Mouse (Mus musculus) adrenal gland, postnatal 25 days (tissue): ENCODE measurements around the gene Aire. TPM values are rescaled to one million over a fixed set of nuclear protein-coding genes. Genes with fewer than 3 reads are reported as not detected.
A peak's percentile ranks its signal among the peaks of the same experiment; 100 is the strongest.

Experiments used
- DNase-seq: peaks from one replicate; pipeline ENCODE4 v3.0.0; 2021; ENCODE audit warnings: mixed read lengths
- total RNA-seq: library from RNA; stranded (reverse); gene quantifications from 2 replicates; pipeline ENCODE4 v1.2.3, GENCODE M21; 2021

Aire gene
- total RNA-seq, 1 experiment from 2014 or later, result not detected

DNA sequence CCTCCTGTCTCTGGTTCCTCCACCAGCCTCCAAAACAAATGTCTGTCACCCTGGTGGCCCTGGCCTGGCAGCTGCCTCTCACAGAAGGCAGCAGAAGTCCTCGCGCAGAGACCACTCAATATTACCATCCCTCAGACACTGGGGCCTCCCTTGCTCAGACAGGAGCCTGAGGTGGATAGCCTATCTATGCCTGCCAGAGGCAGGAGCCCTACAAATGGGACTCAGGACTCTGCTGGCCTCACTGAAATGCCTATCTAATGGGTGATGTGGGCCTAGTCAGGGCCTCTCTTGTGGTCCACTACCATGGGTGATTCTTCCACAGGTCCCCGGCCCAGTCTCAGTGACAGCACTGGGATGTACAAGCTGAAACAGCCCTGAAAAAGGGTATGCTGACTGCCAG, 35.2 kb downstream of the Aire start:
- DNase-seq, result no peak

DNA sequence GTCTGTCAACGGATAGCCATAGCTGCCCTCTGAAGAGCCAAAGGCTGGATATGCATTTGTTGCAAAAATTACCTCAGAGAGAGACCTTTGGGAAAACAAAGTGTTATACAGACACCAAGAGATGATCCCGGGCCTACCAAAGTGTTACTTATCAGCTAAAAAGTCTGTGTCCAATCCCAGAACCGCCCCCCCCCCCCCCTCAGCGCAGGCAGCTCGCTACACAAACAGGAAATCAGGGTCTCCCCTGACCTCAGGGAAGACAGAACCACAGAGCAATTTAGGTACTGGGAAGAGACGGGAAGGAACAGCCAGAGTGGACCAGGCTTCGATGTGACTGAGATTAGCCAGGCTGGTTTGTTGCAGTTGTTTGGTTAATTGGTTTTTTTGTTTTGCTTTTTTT, 36.2 kb downstream of the Aire start:
- no peak for DNase-seq

DNA sequence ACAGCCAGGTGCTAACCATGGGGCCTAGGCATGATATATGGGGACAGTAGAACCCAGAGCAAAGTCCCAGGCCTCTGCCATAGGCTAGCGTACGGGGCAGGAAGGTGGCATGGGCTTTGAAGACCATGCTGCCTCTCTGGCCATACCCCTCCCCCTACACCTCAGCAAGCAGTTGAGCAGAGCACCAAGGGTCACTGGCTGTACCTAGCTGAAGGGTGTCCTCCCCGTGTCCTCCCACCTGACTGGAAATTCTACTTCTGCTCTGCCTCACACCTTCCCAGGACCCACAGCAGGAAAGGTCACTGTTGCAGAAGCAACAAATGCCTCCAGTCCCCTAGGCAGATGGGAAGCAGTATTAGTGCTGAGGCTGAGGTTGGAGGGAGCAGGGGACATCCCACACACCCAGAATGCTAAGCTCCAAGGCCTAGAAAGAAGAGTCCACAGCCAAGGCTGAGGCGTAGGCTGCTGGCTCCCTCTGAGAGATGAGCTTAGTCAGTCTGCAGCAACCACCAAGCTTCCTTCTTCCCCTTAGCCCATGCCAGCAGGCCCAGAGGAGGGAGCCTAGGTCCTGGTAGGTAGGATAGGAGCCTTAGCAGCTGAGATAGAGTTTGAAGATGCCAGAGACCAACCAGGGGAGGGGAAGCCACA, 37.5 kb downstream of the Aire start:
- DNase-seq, result no peak

DNA sequence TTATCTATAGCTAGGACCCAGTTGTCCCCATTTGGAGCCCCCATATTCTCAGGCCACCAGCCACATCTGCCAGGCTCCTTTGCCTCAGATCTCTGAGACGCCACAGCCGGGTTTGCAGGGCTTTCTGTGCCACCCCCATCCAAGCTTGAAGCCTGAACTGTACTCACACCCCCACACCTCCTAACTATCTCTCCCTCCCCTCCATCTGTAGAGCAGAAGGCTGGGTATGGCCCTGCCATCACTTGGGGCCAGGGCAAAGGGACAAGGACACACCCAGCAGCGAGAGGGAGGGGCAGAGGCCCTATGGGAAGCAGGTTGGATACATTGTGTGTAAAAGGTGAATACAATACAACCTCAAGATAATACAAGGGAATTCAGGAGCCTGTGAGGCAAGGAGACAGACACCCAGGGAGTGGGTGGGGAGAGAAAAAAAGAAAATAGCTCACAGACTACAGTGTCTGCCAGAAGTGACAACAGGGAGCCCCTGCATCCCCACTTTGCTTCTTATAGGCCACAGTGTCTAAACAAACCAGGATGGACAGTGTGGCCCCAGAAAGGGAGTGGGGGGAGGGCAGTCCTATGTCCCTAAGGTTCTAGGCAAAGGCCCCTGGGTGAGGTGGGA, 38.8 kb downstream of the Aire start:
- no peak for DNase-seq

DNA sequence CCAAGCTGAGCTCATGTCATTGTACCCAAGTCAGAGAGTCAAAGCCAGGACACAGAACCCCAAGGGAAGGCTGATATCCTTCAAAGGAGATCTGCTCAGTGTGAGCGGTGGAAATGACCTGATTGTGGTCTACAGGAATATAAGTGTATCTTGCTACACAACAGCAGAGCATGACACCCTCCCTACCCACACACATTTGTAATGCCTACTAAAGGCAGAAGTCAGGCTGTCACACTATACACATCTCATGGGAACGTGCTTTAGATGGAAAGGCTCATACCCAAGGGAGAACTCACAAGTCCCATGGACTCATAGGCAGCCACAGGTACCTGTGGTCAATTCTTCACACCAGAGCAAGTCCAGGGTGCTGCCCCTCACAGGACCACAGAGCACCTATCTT, 41.1 kb downstream of the Aire start:
- no peak for DNase-seq

DNA sequence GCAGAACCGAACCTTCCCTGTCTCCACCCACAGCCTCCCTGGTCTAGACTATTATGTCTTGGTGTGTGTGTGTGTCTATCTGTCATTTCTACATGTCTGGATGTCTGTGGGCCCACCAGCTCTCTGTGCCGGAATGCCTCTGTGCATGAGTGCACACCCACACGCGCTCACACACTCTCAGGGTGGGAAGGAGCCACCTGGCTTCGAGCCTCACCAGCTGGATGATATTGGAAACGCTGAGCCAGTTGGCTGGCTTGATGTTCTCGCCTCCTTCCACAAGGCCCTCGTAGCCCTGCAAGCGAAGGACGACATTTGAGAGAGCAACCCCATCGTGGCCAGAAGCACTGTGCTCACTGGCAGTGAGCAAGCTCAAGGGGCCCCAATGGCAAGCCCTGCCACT, 41.6 kb downstream of the Aire start:
- DNase-seq, result no peak

DNA sequence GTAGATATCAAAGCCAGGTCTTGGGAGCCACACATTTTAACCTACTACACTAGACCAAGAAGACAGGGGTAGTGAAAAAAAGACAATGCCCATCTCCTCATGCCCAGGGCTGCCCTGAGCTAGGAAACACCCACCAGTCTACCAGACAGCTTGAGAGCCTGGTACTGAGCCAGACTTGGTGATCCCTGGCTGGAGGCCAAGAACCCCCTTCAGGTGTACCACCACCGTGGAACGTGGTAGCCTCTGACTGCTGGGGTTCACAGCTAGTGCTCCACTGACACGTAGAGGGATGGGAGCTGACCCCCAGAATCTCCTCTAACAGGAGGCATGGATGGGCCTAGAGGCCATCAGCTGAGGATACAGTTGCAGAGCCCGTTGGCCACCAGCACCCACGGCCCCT, 43.2 kb downstream of the Aire start:
- DNase-seq, result no peak

DNA sequence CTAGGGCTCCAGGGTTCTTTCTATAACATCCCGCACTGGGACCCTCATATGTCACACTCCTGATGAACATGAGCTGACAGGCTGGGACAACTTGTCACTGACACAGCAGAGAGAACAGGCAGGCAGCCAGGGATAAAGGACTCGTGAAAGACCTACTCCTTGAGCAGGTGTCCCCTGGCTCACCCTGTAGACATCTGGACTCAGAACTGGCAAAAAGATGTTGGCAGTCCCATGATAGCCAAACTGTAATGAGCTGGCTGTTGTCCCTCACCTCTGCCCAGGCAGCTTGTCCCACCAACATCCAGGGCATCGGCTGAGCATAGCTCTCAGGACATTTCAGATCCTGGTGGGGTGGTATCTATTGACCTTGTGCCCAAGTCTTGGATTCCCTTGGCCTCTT, 47.8 kb downstream of the Aire start:
- DNase-seq, result no peak

DNA sequence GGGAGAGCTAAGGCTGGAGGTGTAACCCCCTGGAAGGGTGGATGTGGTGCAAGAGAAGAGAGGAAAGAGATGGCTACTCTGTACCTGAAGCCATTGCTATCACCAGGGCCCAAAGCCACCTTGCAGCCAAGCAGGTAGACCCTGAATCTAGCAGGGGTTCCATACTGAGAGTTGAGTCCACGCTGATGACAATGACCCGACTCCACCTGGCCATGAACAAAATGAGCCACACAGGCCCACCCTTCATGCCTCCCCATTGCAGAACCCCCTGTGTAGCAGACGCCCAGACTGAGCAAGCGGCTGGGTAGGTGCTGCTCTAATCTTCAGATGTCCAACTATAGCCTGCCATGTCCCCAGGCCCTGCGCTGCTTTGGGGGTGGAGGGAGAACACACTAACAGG, 57.6 kb downstream of the Aire start:
- DNase-seq, result no peak

DNA sequence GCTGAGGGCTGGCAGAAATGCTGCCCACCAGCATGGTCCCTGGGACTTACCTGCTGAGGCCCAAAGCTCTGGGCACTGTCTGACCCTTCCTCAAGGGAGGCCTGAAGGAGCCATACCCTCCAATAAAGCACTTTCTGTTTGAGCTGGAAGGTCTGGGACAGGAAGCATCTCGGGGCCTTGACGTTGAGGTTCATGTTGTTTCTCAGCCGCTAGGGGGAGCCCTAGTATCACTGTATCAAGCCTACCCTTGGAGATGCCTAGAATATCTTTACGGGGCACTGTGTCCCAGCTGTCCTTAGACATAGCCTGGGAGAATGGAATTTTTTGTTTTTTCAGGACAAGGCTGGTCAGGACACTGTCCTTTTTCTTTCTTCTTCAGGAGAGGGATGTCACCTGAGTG, 58.8 kb downstream of the Aire start:
- DNase-seq, result peak; percentile 70

Other genes with a start within 250 kb of the Aire start
- not detected in 2 replicates for gene Gm9639, start 248.5 kb downstream of the Aire start, total RNA-seq
- gene Gm19668, start 244.5 kb downstream of the Aire start, total RNA-seq, result not detected in 2 replicates
- not detected in 2 replicates for gene Gm9507, start 231.8 kb downstream of the Aire start, total RNA-seq
- gene Gm2696, start 228.9 kb downstream of the Aire start, total RNA-seq, result not detected in 2 replicates
- gene Krtap10-4, start 216.5 kb downstream of the Aire start, total RNA-seq, result not detected in 2 replicates
- not detected in 2 replicates for gene Krtap10-10, start 207.7 kb downstream of the Aire start, total RNA-seq
- not detected in 2 replicates for gene Gm36176, start 196.8 kb downstream of the Aire start, total RNA-seq
- gene Gm10318, start 190.8 kb downstream of the Aire start, total RNA-seq, result not detected in 2 replicates
- not detected in 2 replicates for gene Gm3285, start 181.6 kb downstream of the Aire start, total RNA-seq
- 5.5 and 8.0 TPM in 2 replicates for gene Lrrc3, start 141.1 kb downstream of the Aire start, total RNA-seq
- 1.2 and 2.7 TPM in 2 replicates for gene Trpm2, start 73.0 kb downstream of the Aire start, total RNA-seq
- gene 1810043G02Rik, start 65.1 kb downstream of the Aire start, total RNA-seq, result 18.5 and 22.1 TPM in 2 replicates
- gene Pfkl, start 33.5 kb downstream of the Aire start, total RNA-seq, result 91.4 and 96.0 TPM in 2 replicates
- gene Dnmt3l, start 1.7 kb downstream of the Aire start, total RNA-seq, result 30.7 and 36.2 TPM in 2 replicates
- 26.3 and 36.0 TPM in 2 replicates for gene Icosl, start 25.7 kb upstream of the Aire start, total RNA-seq
- gene D10Jhu81e, start 126.2 kb upstream of the Aire start, total RNA-seq, result 235 and 247 TPM in 2 replicates
- 17.8 and 17.9 TPM in 2 replicates for gene Pwp2, start 141.5 kb upstream of the Aire start, total RNA-seq
- gene Trappc10, start 201.0 kb upstream of the Aire start, total RNA-seq, result 53.0 and 56.6 TPM in 2 replicates